Comparison of ENCODE assay signal across 13 mouse cellular contexts in genomic region chr11:96950767-96951166, GRCm38 (mm10). TPM values are rescaled to one million over a fixed set of nuclear protein-coding genes. Genes with fewer than 3 reads are reported as not detected.
A peak's percentile ranks its signal among the peaks of the same experiment; 100 is the strongest.
DNase-seq lines count a peak whose midpoint lies in the region; ATAC-seq and TF ChIP-seq lines count a peak whose summit lies in the region.
"Had no signal": no experiment of that assay in that cellular context is flagged by ENCODE, and none has a peak within 500 bp of the region (broad histone marks: within the 10 kb centered on the region; RNA-seq: fewer than 3 reads in every experiment).

No protein-coding gene starts in this region.

- TF ChIP-seq RAD21 in CH12.LX (IDR thresholded peaks at IDR 0.05; ENCODE audit: low read depth, low read length), result peak; percentile 10

- no peak for ATAC-seq in CD4-positive, CD25-positive, alpha-beta regulatory T cell, adult 4 months
- ATAC-seq: hindbrain, embryonic 16.5 days had no signal

- H3K79me2 ChIP-seq in CH12.LX (replicated peaks; ENCODE audit: control insufficient read depth, extremely low read depth, insufficient read depth, poor library complexity, severe bottlenecking), result 0 out of 2 replicates have a peak, but pooled peaks cover 3% of the 10 kb centered on the region
- H3K79me2 ChIP-seq in liver, adult 2 months (ENCODE audit: control insufficient read depth, insufficient read depth, low read length), result no peaks in the 10 kb centered on the region

- H3K36me3 ChIP-seq in CH12.LX (replicated peaks in 1 of 2; ENCODE audit: control insufficient read depth in 1 of 2, insufficient read depth in 1 of 2, low read length in 1 of 2), result peaks cover 70 to 97% of the 10 kb centered on the region in 2 experiments
- 0 out of 2 replicates have a peak, but pooled peaks cover 2% of the 10 kb centered on the region for H3K36me3 ChIP-seq in liver, adult 2 months (ENCODE audit: control insufficient read depth, insufficient read depth, low read length)

- in situ Hi-C loops in CH12.LX (cut with MboI; ENCODE audit: low pct_ligation_motif_present, low pct_unique_long_range_greater_than_20kb, low sequenced_read_pairs), result no loop called here

- no peak overlapping the region for H3K4me2 ChIP-seq in CH12.LX (ENCODE audit: insufficient read depth, low read depth, poor library complexity, severe bottlenecking)
- H3K4me2 ChIP-seq: heart, embryonic 13.5 days had no signal

- no peak for TF ChIP-seq EP300 in CH12.LX (IDR thresholded peaks at IDR 0.05; ENCODE audit: low read length)

- H3K27ac ChIP-seq in left cerebral cortex, adult 2 months, result no peak overlapping the region
- H3K27ac ChIP-seq in CH12.LX (ENCODE audit: insufficient read depth, low read depth), result no peak overlapping the region
- no peak overlapping the region for H3K27ac ChIP-seq in liver, adult 2 months (replicated peaks; ENCODE audit: insufficient read depth, low read depth, low read length)
- H3K27ac ChIP-seq: heart, embryonic 13.5 days had no signal

- H3K27me3 ChIP-seq in CH12.LX (replicated peaks), result no peaks in the 10 kb centered on the region
- H3K27me3 ChIP-seq in liver, adult 2 months (ENCODE audit: control insufficient read depth, insufficient read depth, low read length), result no peaks in the 10 kb centered on the region
- H3K27me3 ChIP-seq: heart, embryonic 13.5 days had no signal

- peak; percentile 33 for TF ChIP-seq CTCF in left cerebral cortex, adult 2 months (IDR thresholded peaks at IDR 0.05)
- peak; percentile 45 to 60; a peak in 3 of 4 replicates for TF ChIP-seq CTCF in CH12.LX (conservative IDR thresholded peaks at IDR 0.05 in 1 of 2, IDR thresholded peaks at IDR 0.05 in 1 of 2; ENCODE audit: low read depth in 2 of 2, low read length in 2 of 2)
- TF ChIP-seq CTCF in liver, adult 2 months (IDR thresholded peaks at IDR 0.05; ENCODE audit: low read depth, low read length), result peak; percentile 58

- intact Hi-C loops in left cerebral cortex, adult 2 months (cut with DNase I), result no loop called here
- intact Hi-C loops in left cerebral cortex, postnatal 14 days (cut with DNase I), result no loop called here

- dilution Hi-C loops in CH12.LX (cut with MboI; ENCODE audit: extremely low pct_ligation_motif_present, extremely low pct_unique_long_range_greater_than_20kb, low sequenced_read_pairs), result no loop called here

- peaks cover 11% of the 10 kb centered on the region for H3K9me3 ChIP-seq in CH12.LX (replicated peaks; ENCODE audit: low read length)
- H3K9me3 ChIP-seq: heart, embryonic 13.5 days had no signal

- H3K4me3 ChIP-seq in left cerebral cortex, adult 2 months, result no peak overlapping the region
- no peak overlapping the region for H3K4me3 ChIP-seq in CH12.LX (replicated peaks in 1 of 3; ENCODE audit: low read depth in 2 of 3, low read length in 2 of 3, poor library complexity in 1 of 3)
- H3K4me3 ChIP-seq in liver, adult 2 months (ENCODE audit: insufficient read depth, low read depth, low read length), result no peak overlapping the region
- H3K4me3 ChIP-seq: heart, embryonic 13.5 days had no signal

- no peak for TF ChIP-seq POLR2A in CH12.LX (IDR thresholded peaks at IDR 0.05; ENCODE audit: low read depth, low read length)
- TF ChIP-seq POLR2A in liver, adult 2 months (IDR thresholded peaks at IDR 0.05; ENCODE audit: extremely low read depth, insufficient read depth, low read length), result no peak

- DNase-seq in CD4-positive, CD25-positive, alpha-beta regulatory T cell, adult 2 months (ENCODE audit: low read depth, low spot score), result peak; percentile 60
- DNase-seq in left cerebral cortex, adult 2 months (ENCODE audit: extremely low spot score in 1 of 2, low spot score in 2 of 2), result no peak
- DNase-seq in left cerebral cortex, postnatal 14 days (ENCODE audit: low spot score in 2 of 2), result no peak
- peak; percentile 44 for DNase-seq in CH12.LX (ENCODE audit: extremely low read depth)
- DNase-seq in liver, adult 2 months (ENCODE audit: extremely low read depth, low read depth, low spot score), result no peak
- no peak for DNase-seq in urinary bladder, postnatal 25 days (ENCODE audit: low spot score)
- no peak for DNase-seq in urinary bladder, postnatal 14 days (ENCODE audit: low spot score)
- DNase-seq: cerebellum, postnatal 36 days; kidney, postnatal 4 days; left cerebral cortex, postnatal 4 days had no signal

- H3K4me1 ChIP-seq in CH12.LX (ENCODE audit: control insufficient read depth in 1 of 2, insufficient read depth in 2 of 2), result peaks cover 6 to 25% of the 10 kb centered on the region in 2 experiments
- no peaks in the 10 kb centered on the region for H3K4me1 ChIP-seq in liver, adult 2 months (ENCODE audit: control insufficient read depth, insufficient read depth, low read length)

- 97% methylated on average over 3 of the region's 3 CpGs for WGBS in liver, adult 2 months

- H3K9ac ChIP-seq in CH12.LX (ENCODE audit: insufficient read depth, low read depth), result no peak overlapping the region
- H3K9ac ChIP-seq in liver, adult 2 months (ENCODE audit: low read depth, low read length), result no peak overlapping the region
- H3K9ac ChIP-seq: heart, embryonic 13.5 days had no signal

TF ChIP-seq in CH12.LX, 34 proteins besides CTCF, POLR2A, EP300 and RAD21:
- TF ChIP-seq SMC3 (IDR thresholded peaks at IDR 0.05; ENCODE audit: low read depth, low read length), result peak; percentile 50
- TF ChIP-seq ZNF384 (IDR thresholded peaks at IDR 0.05; ENCODE audit: low read depth, low read length), result peak; percentile 17; the same call in 1 of the 2 replicates
- no peak for TF ChIP-seq UBTF (IDR thresholded peaks at IDR 0.05; ENCODE audit: low read depth, low read length)
- no peak for TF ChIP-seq CHD2 (IDR thresholded peaks at IDR 0.05; ENCODE audit: low read length)

RNA-seq across cellular contexts. Expression of gene Pnpo, which starts 7.0 kb away (rescaled TPM):
- polyA plus RNA-seq in CD4-positive, CD25-positive, alpha-beta regulatory T cell, adult 4 months (2017; shearing (Covaris generic)), result 10 to 100 TPM; 28.5 to 48.5 TPM
- total RNA-seq in left cerebral cortex, adult 2 months (2021), result 10 to 100 TPM; 40.0 to 40.2 TPM
- total RNA-seq in left cerebral cortex, postnatal 14 days (2021), result 10 to 100 TPM; 38.0 to 40.3 TPM
- total RNA-seq in CH12.LX (2012; rRNA removed) (38.5 and 42.9 TPM in 2 replicates), CH12.LX (2014; rRNA removed) (54.3 and 56.2 TPM in 2 replicates)
- polyA plus RNA-seq in CH12.LX (2012; ENCODE audit: insufficient read length, low read depth), result 32.5 and 36.3 TPM in 2 replicates
- total RNA-seq in liver, adult 2 months (2014; rRNA removed), result 113 and 126 TPM in 2 replicates
- polyA plus RNA-seq in liver, adult 2 months (2012; rRNA removed), result 170 and 175 TPM in 2 replicates

RNA-seq across cellular contexts. Expression of gene Prr15l, which starts 22.9 kb away (rescaled TPM):
- polyA plus RNA-seq in CD4-positive, CD25-positive, alpha-beta regulatory T cell, adult 4 months (2017; shearing (Covaris generic)), result 1 to 10 TPM in 1 of 2 experiments, under 1 TPM in 1; 0.48 to 1.5 TPM
- not detected for total RNA-seq in left cerebral cortex, adult 2 months (2021)
- total RNA-seq in left cerebral cortex, postnatal 14 days (2021), result not detected
- 0.08 TPM in 2 replicates for total RNA-seq in CH12.LX (2012; rRNA removed)
- total RNA-seq in CH12.LX (2014; rRNA removed), result not detected in 2 replicates
- polyA plus RNA-seq in CH12.LX (2012; ENCODE audit: insufficient read length, low read depth), result 0.19 and 0.31 TPM in 2 replicates
- 0.34 and 0.46 TPM in 2 replicates for total RNA-seq in liver, adult 2 months (2014; rRNA removed)
- polyA plus RNA-seq in liver, adult 2 months (2012; rRNA removed), result 0.60 and 0.64 TPM in 2 replicates
- total RNA-seq: left cerebral cortex, postnatal 4 days had no signal

RNA-seq across cellular contexts. Expression of gene Sp2, which starts 32.0 kb away (rescaled TPM):
- polyA plus RNA-seq in CD4-positive, CD25-positive, alpha-beta regulatory T cell, adult 4 months (2017; shearing (Covaris generic)), result 10 to 100 TPM; 19.5 to 22.9 TPM
- total RNA-seq in left cerebral cortex, adult 2 months (2021), result 10 to 100 TPM; 12.6 to 15.2 TPM
- total RNA-seq in left cerebral cortex, postnatal 14 days (2021), result 10 to 100 TPM; 10.1 to 11.8 TPM
- 2.1 and 2.8 TPM in 2 replicates for total RNA-seq in CH12.LX (2012; rRNA removed)
- total RNA-seq in CH12.LX (2014; rRNA removed), result 1.1 TPM in 2 replicates
- polyA plus RNA-seq in CH12.LX (2012; ENCODE audit: insufficient read length, low read depth), result 15.9 and 21.0 TPM in 2 replicates
- total RNA-seq in liver, adult 2 months (2014; rRNA removed), result 0.28 and 0.54 TPM in 2 replicates
- polyA plus RNA-seq in liver, adult 2 months (2012; rRNA removed), result 3.4 and 3.8 TPM in 2 replicates

RNA-seq across cellular contexts. Expression of gene Cdk5rap3, which starts 34.5 kb away (rescaled TPM):
- polyA plus RNA-seq in CD4-positive, CD25-positive, alpha-beta regulatory T cell, adult 4 months (2017; shearing (Covaris generic)), result 100 to 1,000 TPM in 1 of 2 experiments, 10 to 100 TPM in 1; 82.3 to 119 TPM
- total RNA-seq in left cerebral cortex, adult 2 months (2021), result 10 to 100 TPM; 28.6 to 30.0 TPM
- 10 to 100 TPM; 38.9 to 39.9 TPM for total RNA-seq in left cerebral cortex, postnatal 14 days (2021)
- total RNA-seq in CH12.LX (2012; rRNA removed) (96.3 and 112 TPM in 2 replicates), CH12.LX (2014; rRNA removed) (59.5 and 61.6 TPM in 2 replicates)
- 70.3 and 80.0 TPM in 2 replicates for polyA plus RNA-seq in CH12.LX (2012; ENCODE audit: insufficient read length, low read depth)
- total RNA-seq in liver, adult 2 months (2014; rRNA removed), result 44.1 and 52.2 TPM in 2 replicates
- polyA plus RNA-seq in liver, adult 2 months (2012; rRNA removed), result 36.6 and 50.5 TPM in 2 replicates

Comparison
In these comparisons a context has a peak if more than half of its experiments do, and no peak if none do; other contexts are left out.
1. DNase-seq: peak in CD4-positive, CD25-positive, alpha-beta regulatory T cell, adult 2 months (single experiment) and CH12.LX (single experiment); none in left cerebral cortex, adult 2 months (0 of 2), left cerebral cortex, postnatal 14 days (0 of 2), liver, adult 2 months (single experiment), urinary bladder, postnatal 25 days (single experiment) and urinary bladder, postnatal 14 days (single experiment).
2. Peak in every context shown above with its lines, with median percentiles within 50 percentile points of each other: CTCF ChIP-seq.